Mouse (Mus musculus) left cerebral cortex, adult 2 months (tissue): Measurements from ENCODE around the gene Esyt1. TPM values are rescaled to one million over a fixed set of nuclear protein-coding genes. Genes with fewer than 3 reads are reported as not detected.
"Not testable (repeated sequence)": the region's sequence is repeated elsewhere in the genome, so short reads cannot be mapped to it uniquely, and the experiment has no call there.

Experiments
- DNase-seq, 2 experiments: peaks; one replicate each; pipeline ENCODE4 v3.0.0; 2021 to 2022; ENCODE audit warnings: low spot score in 2 of 2, mixed read lengths in 1 of 2; ENCODE audit errors: extremely low spot score in 1 of 2
- H3K27ac ChIP-seq: fragments of 200-600 bp; 2 replicates; pipeline ENCODE4 v1.8.1; 2022
- H3K4me3 ChIP-seq: fragments of 200-600 bp; 2 replicates; pipeline ENCODE4 v1.8.1; 2022
- CTCF ChIP-seq: fragments of 200-600 bp; IDR thresholded peaks from 2 replicates; pipeline ENCODE4 v1.8.1; 2022; ENCODE audit warnings: antibody characterized with exemption, mild to moderate bottlenecking, moderate library complexity
- intact Hi-C: fragments of 180-260 bp; cut with DNase I; formaldehyde crosslinking; loops from one replicate; pipeline ENCODE4 v1.15.1; 2025
- total RNA-seq, 2 experiments: library from RNA; stranded (reverse); gene quantifications; 2 replicates each; pipeline ENCODE4 v1.2.3; 2021

The Esyt1 gene
- total RNA-seq, 2 experiments from 2014 or later = 10.2 to 10.4 TPM

DNA sequence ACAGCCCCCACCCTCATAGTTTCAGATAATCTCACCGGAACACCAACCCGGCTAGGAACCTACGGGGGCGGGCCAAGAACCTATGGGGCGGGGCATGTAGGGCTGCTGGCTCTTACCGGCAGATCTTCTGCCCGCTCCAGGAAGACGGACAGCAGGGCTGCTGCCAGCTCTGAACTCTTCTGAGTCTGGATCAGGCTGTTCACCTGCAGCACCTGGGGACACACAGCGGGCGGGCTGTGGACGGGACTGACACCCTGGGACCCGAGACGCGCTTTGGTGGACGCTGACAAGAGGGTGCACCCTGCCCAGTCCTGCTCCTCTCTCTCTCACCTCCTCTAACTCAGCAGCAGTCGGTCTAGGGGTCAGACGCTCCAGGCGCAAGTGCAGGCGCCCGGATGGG is 9.6 kb downstream of the Esyt1 start:
- H3K27ac ChIP-seq = no peak overlapping the region
- intact Hi-C loops = no loop called here
- no peak for TF ChIP-seq CTCF
- no peak overlapping the region for H3K4me3 ChIP-seq
- DNase-seq = no peak

DNA sequence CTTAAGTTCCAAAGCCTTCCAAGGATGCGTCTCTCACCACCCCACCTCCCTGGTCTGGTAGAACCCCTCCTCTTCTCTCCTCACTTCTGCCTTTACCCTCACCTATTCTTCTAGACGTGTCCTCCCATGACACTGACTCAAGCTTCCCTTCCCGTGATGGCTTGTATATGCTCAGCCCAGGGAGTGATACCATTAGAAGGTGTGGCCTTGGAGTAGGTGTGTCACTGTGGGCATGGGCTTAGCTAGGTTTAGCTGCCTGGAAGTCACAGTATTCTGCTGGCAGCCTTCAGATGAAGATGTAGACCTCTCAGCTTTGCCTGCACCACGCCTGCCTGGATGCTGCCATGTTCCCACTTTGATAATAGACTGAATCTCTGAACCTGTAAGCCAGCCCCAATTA is 10.6 kb downstream of the Esyt1 start:
- no peak for DNase-seq
- intact Hi-C loops = no loop called here
- Histone ChIP-seq H3K27ac (no peak overlapping the region), H3K4me3 (no peak overlapping the region)
- no peak for TF ChIP-seq CTCF

DNA sequence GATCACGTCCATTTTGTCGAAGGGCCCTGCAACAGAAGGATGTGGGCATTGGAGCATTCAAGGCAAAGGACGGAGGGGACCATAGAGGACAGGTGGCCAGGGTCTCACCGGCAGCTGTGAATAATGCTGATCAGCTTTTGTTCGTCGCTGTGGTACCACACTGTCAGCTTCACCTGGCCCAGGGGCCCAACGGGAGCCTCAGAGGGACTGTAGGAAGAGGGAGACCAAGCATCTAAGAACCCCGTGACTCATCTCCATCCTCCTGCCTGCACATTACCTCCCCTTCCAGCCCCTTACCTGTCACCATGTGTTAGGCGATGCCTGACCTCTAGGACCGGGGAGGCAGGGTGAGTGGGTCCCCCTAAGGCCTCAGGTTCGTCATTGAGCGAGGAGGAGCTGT is 13.9 kb downstream of the Esyt1 start:
- no peak overlapping the region for H3K4me3 ChIP-seq
- intact Hi-C loops = no loop called here
- H3K27ac ChIP-seq = no peak overlapping the region
- DNase-seq = no peak
- TF ChIP-seq CTCF = no peak

DNA sequence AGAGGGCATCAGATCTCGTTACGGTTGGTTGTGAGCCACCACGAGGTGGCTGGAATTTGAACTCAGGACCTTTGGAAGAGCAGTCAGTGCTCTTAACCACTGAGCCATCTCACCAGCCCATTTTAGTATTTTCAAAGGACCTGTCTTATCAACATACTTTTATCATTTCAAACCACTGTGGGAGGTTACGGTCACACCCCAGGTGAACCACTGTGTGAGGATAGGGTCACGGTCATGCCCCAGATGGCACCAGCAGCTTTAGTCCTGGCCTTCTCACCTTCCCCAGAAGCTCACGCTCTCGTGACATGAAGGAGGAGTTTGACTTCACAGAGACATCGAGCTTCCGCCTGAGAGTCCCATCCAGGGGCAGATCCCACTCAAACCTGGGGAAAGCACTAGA is 14.5 kb downstream of the Esyt1 start:
- no peak for DNase-seq
- TF ChIP-seq CTCF = no peak
- Histone ChIP-seq H3K4me3 (no peak overlapping the region), H3K27ac (no peak overlapping the region)
- intact Hi-C loops = no loop called here

DNA sequence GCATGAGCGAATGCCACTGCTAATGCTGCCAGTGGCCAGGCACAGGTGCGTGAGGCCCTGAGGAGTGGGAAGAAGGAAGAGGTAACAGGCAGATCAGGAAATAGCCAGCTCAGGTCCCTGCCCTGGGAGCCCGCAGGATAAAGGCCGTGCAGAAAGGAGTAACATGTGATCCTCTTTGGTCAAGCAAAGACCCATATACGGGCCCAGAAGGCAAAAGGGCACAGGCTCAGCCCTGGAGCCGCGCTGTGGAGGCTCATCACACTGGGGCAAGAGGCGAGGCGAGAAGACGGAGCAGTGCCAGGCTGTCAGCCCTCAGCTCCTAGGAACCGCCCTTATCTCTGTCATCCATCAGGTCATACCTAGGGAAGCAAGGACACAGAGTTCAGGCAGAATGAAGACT is 15.4 kb downstream of the Esyt1 start:
- Histone ChIP-seq H3K4me3 (no peak overlapping the region), H3K27ac (no peak overlapping the region)
- no peak for DNase-seq
- intact Hi-C loops = no loop called here
- no peak for TF ChIP-seq CTCF

DNA sequence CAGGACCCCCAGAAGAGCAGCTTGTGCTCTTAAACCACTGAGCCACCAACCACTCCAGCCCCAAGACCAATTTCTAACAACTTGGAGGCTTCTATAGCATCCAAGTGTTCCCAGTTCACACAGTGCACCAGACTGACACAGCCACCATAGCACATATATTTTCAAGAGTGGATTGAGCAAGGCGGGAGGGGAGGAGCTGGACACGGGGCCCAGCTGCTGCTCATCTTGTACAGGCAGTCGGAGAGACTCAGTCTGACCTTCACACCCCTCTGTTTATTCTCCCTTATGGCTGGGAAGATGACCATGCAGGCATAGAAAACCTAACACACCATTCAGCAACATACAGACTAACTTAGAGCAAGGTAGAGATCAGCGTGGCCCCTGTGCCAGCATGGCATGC is 15.8 kb downstream of the Esyt1 start:
- no peak overlapping the region for H3K4me3 ChIP-seq
- no peak for TF ChIP-seq CTCF
- intact Hi-C loops = no loop called here
- DNase-seq = no peak
- H3K27ac ChIP-seq = no peak overlapping the region

DNA sequence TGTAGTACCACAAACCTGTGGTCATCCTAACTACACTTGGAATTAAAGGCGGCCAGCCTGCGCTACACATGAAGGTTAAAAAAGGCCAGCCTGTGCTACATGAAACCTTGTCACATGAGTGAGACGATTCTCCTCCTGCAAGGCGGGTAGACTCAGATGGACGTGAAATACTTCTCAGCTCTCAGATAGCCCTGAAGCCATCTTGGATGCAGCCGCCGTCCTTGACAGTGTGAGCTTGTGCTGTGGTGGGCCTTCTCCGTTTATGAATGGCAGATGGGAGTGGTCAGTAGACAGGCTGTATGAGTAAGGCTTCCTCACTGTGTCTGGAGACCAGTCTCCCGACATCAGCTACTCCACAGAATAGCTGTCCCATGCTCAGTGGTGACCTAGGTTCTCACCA is 16.5 kb downstream of the Esyt1 start:
- no peak overlapping the region for H3K4me3 ChIP-seq
- no peak for TF ChIP-seq CTCF
- H3K27ac ChIP-seq = no peak overlapping the region
- intact Hi-C loops = no loop called here
- no peak for DNase-seq

DNA sequence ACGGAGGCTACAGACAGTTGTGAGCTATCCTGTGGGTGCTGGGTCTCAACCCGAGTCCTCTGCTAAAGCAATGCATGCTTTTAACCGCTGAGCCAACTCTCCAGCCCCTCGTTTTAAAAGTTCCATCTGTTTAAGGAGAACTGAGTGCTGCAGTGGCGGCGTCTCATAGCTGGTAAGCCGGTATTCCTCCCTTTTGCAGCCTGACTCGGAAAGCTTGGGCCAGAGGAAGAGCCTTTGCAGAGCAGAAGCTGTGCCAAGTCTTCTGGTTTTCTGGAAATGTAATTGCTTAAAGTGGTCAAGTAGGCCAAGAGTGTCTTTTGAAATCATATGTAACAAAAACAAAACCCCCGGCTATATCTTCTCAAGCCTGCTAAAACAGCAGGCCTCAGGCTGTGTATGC is 17.4 kb downstream of the Esyt1 start:
- no peak for TF ChIP-seq CTCF
- intact Hi-C loops = no loop called here
- Histone ChIP-seq H3K4me3 (no peak overlapping the region), H3K27ac (no peak overlapping the region)
- no peak for DNase-seq

DNA sequence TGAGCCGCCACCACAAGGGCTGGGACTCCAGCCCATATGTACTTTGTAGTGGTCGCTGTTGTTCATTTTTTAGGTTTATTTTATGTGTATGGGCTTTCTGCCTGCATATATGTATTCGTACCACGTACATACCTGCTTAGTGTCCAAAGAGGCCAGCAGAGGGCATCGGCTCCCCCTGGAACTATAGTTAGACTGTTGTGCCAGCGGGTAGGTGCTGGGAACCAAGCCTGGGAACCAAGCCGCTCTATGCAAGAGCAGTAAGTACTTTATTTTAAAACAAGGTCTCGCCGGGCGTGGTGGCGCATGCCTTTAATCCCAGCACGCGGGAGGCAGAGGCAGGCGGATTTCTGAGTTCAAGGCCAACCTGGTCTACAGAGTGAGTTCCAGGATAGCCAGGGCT is 19.7 kb downstream of the Esyt1 start:
- H3K27ac ChIP-seq = no peak overlapping the region
- no peak; the same call in 1 of the 2 replicates for TF ChIP-seq CTCF
- intact Hi-C loops = no loop called here
- DNase-seq = no peak
- H3K4me3 ChIP-seq = no peak overlapping the region

DNA sequence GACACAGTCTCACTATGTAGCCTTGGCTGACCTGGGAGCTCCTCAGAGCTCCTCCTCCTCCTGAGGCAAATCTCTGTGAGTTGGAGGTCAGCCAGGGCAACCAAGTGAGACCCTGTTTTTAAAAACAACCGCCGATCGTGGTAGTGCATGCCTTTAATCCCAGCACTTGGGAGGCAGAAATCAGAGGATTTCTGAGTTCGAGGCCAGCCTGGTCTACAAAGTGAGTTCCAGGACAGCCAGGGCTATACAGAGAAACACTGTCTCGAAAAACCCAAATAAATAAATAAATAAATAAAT is 20.4 kb downstream of the Esyt1 start:
- intact Hi-C loops, DNase-seq, H3K27ac ChIP-seq, H3K4me3 ChIP-seq: not testable (repeated sequence)

DNA sequence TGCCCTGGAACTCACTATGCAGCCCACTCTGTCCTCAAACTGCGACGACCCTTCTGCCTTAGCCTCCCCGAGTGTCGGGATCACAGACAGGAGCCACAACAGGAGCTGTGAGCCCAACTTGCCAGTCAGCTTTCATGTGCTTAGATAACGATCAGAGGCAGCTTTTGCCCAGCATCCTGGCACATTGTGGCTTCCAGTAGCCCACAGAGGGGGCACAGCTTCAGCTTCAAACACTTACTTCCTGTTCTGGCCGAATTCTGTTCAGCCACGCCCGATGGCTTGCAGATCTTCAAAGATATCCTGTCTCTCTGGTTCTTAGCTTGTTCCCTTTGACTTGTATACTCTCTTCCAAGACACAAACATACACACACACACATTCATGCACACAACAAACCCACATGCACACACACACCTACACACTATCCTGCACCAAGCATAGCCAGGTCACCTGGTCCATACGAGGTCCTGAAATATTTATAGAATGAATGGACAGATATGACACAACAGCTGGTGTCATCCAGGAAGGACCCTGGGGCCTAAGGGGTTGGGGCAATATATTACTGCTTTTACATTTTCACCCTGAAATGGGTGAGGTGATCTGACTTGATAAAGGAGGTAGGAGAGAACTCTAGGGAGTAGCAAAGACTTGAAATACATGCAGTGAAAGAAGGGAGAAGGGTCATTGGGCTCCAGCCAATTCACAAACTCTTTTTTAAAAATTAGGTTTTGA is 20.9 kb downstream of the Esyt1 start:
- Histone ChIP-seq H3K27ac (no peak overlapping the region; the same call in 1 of the 2 replicates), H3K4me3 (no peak overlapping the region)
- intact Hi-C loops = no loop called here
- no peak for DNase-seq
- TF ChIP-seq CTCF = no peak

DNA sequence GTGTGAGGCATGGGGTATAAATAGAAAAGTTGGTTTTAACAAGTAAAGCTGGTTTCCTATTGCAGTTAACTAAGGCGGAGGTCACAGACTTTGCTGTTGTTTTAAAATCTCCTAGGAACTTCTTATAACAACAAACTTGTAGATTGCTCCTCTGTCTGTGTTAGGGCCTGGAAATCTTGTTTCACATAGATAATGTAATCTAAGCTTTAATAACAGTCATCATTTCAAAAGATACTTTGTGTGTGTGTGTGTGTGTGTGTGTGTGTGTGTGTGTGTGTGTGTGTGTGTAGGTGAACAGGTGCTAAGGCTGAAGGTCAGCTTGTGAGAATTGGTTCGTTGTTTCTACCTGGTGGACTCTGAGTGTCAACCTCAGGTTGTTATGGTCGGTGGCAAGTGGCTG is 21.7 kb downstream of the Esyt1 start:
- Histone ChIP-seq H3K27ac (no peak overlapping the region; the same call in 1 of the 2 replicates), H3K4me3 (no peak overlapping the region)
- TF ChIP-seq CTCF = no peak
- intact Hi-C loops = no loop called here
- no peak for DNase-seq

DNA sequence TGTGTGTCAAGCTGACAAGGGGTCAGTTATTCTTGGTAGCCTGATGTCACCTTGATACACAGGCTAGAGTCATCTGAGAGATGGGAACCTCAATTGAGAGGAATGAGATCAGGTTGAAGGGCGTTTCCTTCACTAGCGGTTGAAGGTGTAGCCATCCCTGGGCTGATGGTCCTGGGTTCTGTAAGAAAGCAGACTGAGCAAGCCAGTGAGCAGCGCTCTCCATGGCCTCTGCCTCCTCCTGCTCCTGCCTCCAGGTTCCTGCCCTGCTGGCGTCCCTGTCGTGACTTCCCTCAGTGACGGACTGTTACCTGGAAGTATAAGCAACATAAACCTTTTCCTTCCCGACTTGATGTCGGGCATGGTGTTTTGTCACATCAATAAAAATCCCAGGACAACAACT is 22.1 kb downstream of the Esyt1 start:
- Histone ChIP-seq H3K27ac (peak overlapping the region; percentile 8; the same call in 1 of the 2 replicates), H3K4me3 (no peak overlapping the region)
- TF ChIP-seq CTCF = no peak
- DNase-seq = no peak
- intact Hi-C loops = loop anchor here (2.0 kb wide), 1 partner anchor 21 kb away; the partner anchor contains the start of gene Esyt1
